Mouse (Mus musculus): ENCODE measurements around the gene Adam12. TPM values are rescaled to one million over a fixed set of nuclear protein-coding genes. Genes with fewer than 3 reads are reported as not detected.

The Adam12 gene
- polyA plus RNA-seq, 1 experiment from 2014 or later: 3.1 TPM

DNA sequence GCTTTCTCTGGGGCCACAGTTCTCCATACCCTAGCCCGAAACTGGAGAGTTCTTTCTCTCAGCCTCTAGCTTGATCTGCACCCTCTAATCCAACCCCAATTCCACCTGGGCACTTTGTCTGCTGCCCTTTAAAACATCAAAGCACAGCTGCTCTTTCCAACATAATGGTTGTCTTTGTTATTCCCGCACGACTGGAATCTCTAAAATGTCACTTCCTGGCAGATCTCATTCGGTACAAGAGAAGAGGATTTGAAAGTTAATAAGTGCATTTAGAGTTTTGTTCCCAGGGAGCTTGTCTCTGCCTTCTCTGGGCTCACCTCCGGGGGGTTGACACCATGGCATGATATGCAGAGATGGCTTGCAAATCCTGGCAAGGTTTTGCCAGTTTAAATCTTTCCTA is 14.7 kb upstream of the Adam12 start:
- Histone ChIP-seq H3K9me3 (ENCODE audit: control insufficient read depth, low read length) (no peaks in the 10 kb centered on the region), H3K27ac (ENCODE audit: low read depth, low read length) (no peak overlapping the region), H3K4me3 (ENCODE audit: low read depth, low read length) (no peak overlapping the region), H3K4me1 (replicated peaks; ENCODE audit: control insufficient read depth, insufficient read depth, low read length) (no peaks in the 10 kb centered on the region), H3K36me3 (ENCODE audit: control insufficient read depth, insufficient read depth, low read length) (no peaks in the 10 kb centered on the region), H3K4me2 (replicated peaks; ENCODE audit: low read depth, low read length) (no peak overlapping the region), H3K27me3 (ENCODE audit: control insufficient read depth, insufficient read depth, low read length) (no peaks in the 10 kb centered on the region), H3K9ac (ENCODE audit: low read depth, low read length) (no peak overlapping the region)
- DNase-seq (ENCODE audit: low spot score) (no peak), ATAC-seq (ENCODE audit: low FRiP score) (no peak)
- WGBS: 41% methylated on average over 5 of the region's 5 CpGs

- Histone ChIP-seq H3K4me2 (replicated peaks; ENCODE audit: low read depth, low read length) (no peak overlapping the region), H3K27ac (ENCODE audit: low read depth, low read length) (no peak overlapping the region), H3K9me3 (ENCODE audit: control insufficient read depth, low read length) (no peaks in the 10 kb centered on the region), H3K36me3 (ENCODE audit: control insufficient read depth, insufficient read depth, low read length) (no peaks in the 10 kb centered on the region), H3K27me3 (ENCODE audit: control insufficient read depth, insufficient read depth, low read length) (no peaks in the 10 kb centered on the region), H3K9ac (ENCODE audit: low read depth, low read length) (no peak overlapping the region), H3K4me3 (ENCODE audit: low read depth, low read length) (no peak overlapping the region), H3K4me1 (replicated peaks; ENCODE audit: control insufficient read depth, insufficient read depth, low read length) (no peaks in the 10 kb centered on the region)
- no peak for ATAC-seq (ENCODE audit: low FRiP score)
- 81% methylated on average over 1 of the region's 1 CpGs for WGBS
- DNase-seq (ENCODE audit: low spot score): no peak
Observed at GRCm38 (mm10) chr7:134242773-134243172, 10.8 kb upstream of the Adam12 start.

GRCm38 (mm10) chr7:134241212-134241611 is 9.3 kb upstream of the Adam12 start:
- H3K9ac ChIP-seq (ENCODE audit: low read depth, low read length): no peak overlapping the region
- H3K4me3 ChIP-seq (ENCODE audit: low read depth, low read length): no peak overlapping the region
- no peaks in the 10 kb centered on the region for H3K27me3 ChIP-seq (ENCODE audit: control insufficient read depth, insufficient read depth, low read length)
- no peak overlapping the region for H3K27ac ChIP-seq (ENCODE audit: low read depth, low read length)
- DNase-seq (ENCODE audit: low spot score) (no peak), ATAC-seq (ENCODE audit: low FRiP score) (no peak)
- H3K4me1 ChIP-seq (replicated peaks; ENCODE audit: control insufficient read depth, insufficient read depth, low read length): no peaks in the 10 kb centered on the region
- H3K9me3 ChIP-seq (ENCODE audit: control insufficient read depth, low read length): no peaks in the 10 kb centered on the region
- H3K4me2 ChIP-seq (replicated peaks; ENCODE audit: low read depth, low read length): no peak overlapping the region
- H3K36me3 ChIP-seq (ENCODE audit: control insufficient read depth, insufficient read depth, low read length): no peaks in the 10 kb centered on the region
- WGBS: 81% methylated on average over 4 of the region's 4 CpGs

DNA sequence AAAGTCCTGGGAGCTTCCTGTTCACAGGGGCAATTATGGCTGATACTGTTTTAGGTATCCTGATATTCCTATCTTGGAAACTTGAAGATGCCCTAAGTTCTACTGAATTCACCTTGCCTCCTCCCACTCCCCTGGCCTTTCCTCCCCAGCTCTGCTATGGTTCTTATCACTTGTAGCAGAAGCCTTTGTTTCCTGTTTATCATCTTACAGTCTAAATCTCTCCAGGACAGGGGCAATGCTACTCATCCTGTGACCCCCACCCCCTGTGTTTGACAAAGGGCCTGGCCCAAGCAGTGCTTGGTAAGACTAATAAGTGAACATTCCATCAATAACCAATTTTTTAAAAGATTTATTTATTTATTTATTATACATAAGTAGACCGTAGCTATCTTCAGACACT is 8.6 kb upstream of the Adam12 start:
- H3K27me3 ChIP-seq (ENCODE audit: control insufficient read depth, insufficient read depth, low read length): no peaks in the 10 kb centered on the region
- no peaks in the 10 kb centered on the region for H3K36me3 ChIP-seq (ENCODE audit: control insufficient read depth, insufficient read depth, low read length)
- H3K4me1 ChIP-seq (replicated peaks; ENCODE audit: control insufficient read depth, insufficient read depth, low read length): no peaks in the 10 kb centered on the region
- WGBS: 84% methylated on average over 1 of the region's 1 CpGs
- DNase-seq (ENCODE audit: low spot score): no peak
- H3K4me2 ChIP-seq (replicated peaks; ENCODE audit: low read depth, low read length): no peak overlapping the region
- no peak for ATAC-seq (ENCODE audit: low FRiP score)
- no peak overlapping the region for H3K9ac ChIP-seq (ENCODE audit: low read depth, low read length)
- H3K9me3 ChIP-seq (ENCODE audit: control insufficient read depth, low read length): no peaks in the 10 kb centered on the region
- no peak overlapping the region for H3K27ac ChIP-seq (ENCODE audit: low read depth, low read length)
- no peak overlapping the region for H3K4me3 ChIP-seq (ENCODE audit: low read depth, low read length)

GRCm38 (mm10) chr7:134238863-134239262 is 6.9 kb upstream of the Adam12 start:
- Histone ChIP-seq H3K36me3 (ENCODE audit: control insufficient read depth, insufficient read depth, low read length) (no peaks in the 10 kb centered on the region), H3K9ac (ENCODE audit: low read depth, low read length) (no peak overlapping the region), H3K27me3 (ENCODE audit: control insufficient read depth, insufficient read depth, low read length) (no peaks in the 10 kb centered on the region), H3K4me2 (replicated peaks; ENCODE audit: low read depth, low read length) (no peak overlapping the region), H3K27ac (ENCODE audit: low read depth, low read length) (no peak overlapping the region), H3K4me1 (replicated peaks; ENCODE audit: control insufficient read depth, insufficient read depth, low read length) (no peaks in the 10 kb centered on the region), H3K4me3 (ENCODE audit: low read depth, low read length) (no peak overlapping the region), H3K9me3 (ENCODE audit: control insufficient read depth, low read length) (no peaks in the 10 kb centered on the region)
- ATAC-seq (ENCODE audit: low FRiP score) (no peak), DNase-seq (ENCODE audit: low spot score) (no peak)
- 94% methylated on average over 3 of the region's 3 CpGs for WGBS

- WGBS: 70% methylated on average over 2 of the region's 2 CpGs
Observed at GRCm38 (mm10) chr7:134237356-134237755, 5.4 kb upstream of the Adam12 start.

DNA sequence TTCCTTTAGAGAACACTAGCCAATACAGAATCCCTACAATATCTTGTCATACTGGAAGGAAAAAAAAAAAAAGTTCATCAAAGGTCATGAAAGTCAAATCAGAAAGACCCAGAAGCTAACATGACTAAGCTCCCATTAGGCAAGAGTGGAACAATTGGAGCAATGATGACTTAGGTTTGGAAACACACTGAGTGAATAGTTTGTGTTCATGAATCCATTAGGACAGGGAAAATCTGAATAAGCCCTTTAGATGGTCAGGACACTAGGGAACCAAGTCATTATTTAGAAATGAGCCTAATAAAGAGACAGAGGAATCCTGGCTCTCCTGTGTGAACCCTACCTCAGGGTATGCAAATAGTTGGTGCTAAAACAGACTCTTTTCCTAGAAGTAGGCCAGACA is 4.8 kb upstream of the Adam12 start:
- Histone ChIP-seq H3K27ac (ENCODE audit: low read depth, low read length) (no peak overlapping the region), H3K4me1 (replicated peaks; ENCODE audit: control insufficient read depth, insufficient read depth, low read length) (no peaks in the 10 kb centered on the region), H3K9me3 (ENCODE audit: control insufficient read depth, low read length) (no peaks in the 10 kb centered on the region), H3K9ac (ENCODE audit: low read depth, low read length) (no peak overlapping the region), H3K36me3 (ENCODE audit: control insufficient read depth, insufficient read depth, low read length) (no peaks in the 10 kb centered on the region), H3K4me3 (ENCODE audit: low read depth, low read length) (no peak overlapping the region), H3K4me2 (replicated peaks; ENCODE audit: low read depth, low read length) (no peak overlapping the region), H3K27me3 (ENCODE audit: control insufficient read depth, insufficient read depth, low read length) (no peaks in the 10 kb centered on the region)
- DNase-seq (ENCODE audit: low spot score) (no peak), ATAC-seq (ENCODE audit: low FRiP score) (no peak)

More at GRCm38 (mm10) chr7:134237356-134237755, 5.4 kb upstream of the Adam12 start:
- Histone ChIP-seq H3K9ac (ENCODE audit: low read depth, low read length) (no peak overlapping the region), H3K4me3 (ENCODE audit: low read depth, low read length) (no peak overlapping the region), H3K4me1 (replicated peaks; ENCODE audit: control insufficient read depth, insufficient read depth, low read length) (no peaks in the 10 kb centered on the region), H3K9me3 (ENCODE audit: control insufficient read depth, low read length) (no peaks in the 10 kb centered on the region), H3K27ac (ENCODE audit: low read depth, low read length) (no peak overlapping the region), H3K36me3 (ENCODE audit: control insufficient read depth, insufficient read depth, low read length) (no peaks in the 10 kb centered on the region), H3K27me3 (ENCODE audit: control insufficient read depth, insufficient read depth, low read length) (no peaks in the 10 kb centered on the region), H3K4me2 (replicated peaks; ENCODE audit: low read depth, low read length) (no peak overlapping the region)
- ATAC-seq (ENCODE audit: low FRiP score) (no peak), DNase-seq (ENCODE audit: low spot score) (no peak)

GRCm38 (mm10) chr7:134235552-134235951 is 3.6 kb upstream of the Adam12 start:
- ATAC-seq (ENCODE audit: low FRiP score) (no peak), DNase-seq (ENCODE audit: low spot score) (no peak)
- 82% methylated on average over 2 of the region's 2 CpGs for WGBS
- no peak overlapping the region for H3K4me2 ChIP-seq (replicated peaks; ENCODE audit: low read depth, low read length)
- H3K27ac ChIP-seq (ENCODE audit: low read depth, low read length): no peak overlapping the region
- no peaks in the 10 kb centered on the region for H3K4me1 ChIP-seq (replicated peaks; ENCODE audit: control insufficient read depth, insufficient read depth, low read length)
- no peaks in the 10 kb centered on the region for H3K27me3 ChIP-seq (ENCODE audit: control insufficient read depth, insufficient read depth, low read length)
- no peak overlapping the region for H3K9ac ChIP-seq (ENCODE audit: low read depth, low read length)
- H3K9me3 ChIP-seq (ENCODE audit: control insufficient read depth, low read length): no peaks in the 10 kb centered on the region
- H3K36me3 ChIP-seq (ENCODE audit: control insufficient read depth, insufficient read depth, low read length): no peaks in the 10 kb centered on the region
- no peak overlapping the region for H3K4me3 ChIP-seq (ENCODE audit: low read depth, low read length)

- Histone ChIP-seq H3K9ac (ENCODE audit: low read depth, low read length) (no peak overlapping the region), H3K4me2 (replicated peaks; ENCODE audit: low read depth, low read length) (no peak overlapping the region), H3K27ac (ENCODE audit: low read depth, low read length) (no peak overlapping the region), H3K9me3 (ENCODE audit: control insufficient read depth, low read length) (no peaks in the 10 kb centered on the region), H3K4me3 (ENCODE audit: low read depth, low read length) (no peak overlapping the region), H3K27me3 (ENCODE audit: control insufficient read depth, insufficient read depth, low read length) (no peaks in the 10 kb centered on the region), H3K4me1 (replicated peaks; ENCODE audit: control insufficient read depth, insufficient read depth, low read length) (peaks cover 4% of the 10 kb centered on the region), H3K36me3 (ENCODE audit: control insufficient read depth, insufficient read depth, low read length) (no peaks in the 10 kb centered on the region)
- DNase-seq (ENCODE audit: low spot score) (no peak), ATAC-seq (ENCODE audit: low FRiP score) (no peak)
- WGBS: 86% methylated on average over 3 of the region's 3 CpGs
Observed at GRCm38 (mm10) chr7:134230708-134231107, 1.2 kb downstream of the Adam12 start.
